Comparison of ENCODE assay signal across 8 mouse cellular contexts in the genomic region with DNA sequence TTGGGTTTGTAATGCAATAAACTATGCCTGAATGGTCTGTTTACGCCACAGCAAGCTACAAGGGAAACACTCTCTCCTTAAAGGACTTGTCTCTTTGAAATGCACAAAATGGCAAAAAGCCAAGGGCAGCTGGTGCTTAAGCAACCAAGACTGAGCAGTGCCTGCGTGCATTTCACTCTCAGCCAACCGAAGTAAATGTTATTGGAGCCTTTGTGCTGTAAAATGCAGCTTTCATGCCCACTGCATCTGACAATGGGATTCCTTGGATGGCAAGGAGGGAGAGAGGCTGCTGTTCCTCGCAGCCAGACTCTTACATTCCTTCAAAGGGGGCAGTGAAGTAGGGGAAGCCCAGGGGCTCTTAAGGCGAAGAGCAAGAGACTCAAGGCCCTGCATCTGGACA.
DNase-seq lines count a peak whose midpoint lies in the region; ATAC-seq and TF ChIP-seq lines count a peak whose summit lies in the region.

No protein-coding gene starts in this region.

- no peak overlapping the region for H3K4me2 ChIP-seq in neural tube, embryonic 11.5 days (ENCODE audit: low read depth)
- 0 out of 2 replicates have a peak overlapping the region, but pooled peaks have one; percentile 0 for H3K4me2 ChIP-seq in hindbrain, postnatal 0 days (ENCODE audit: low read depth, low read length)
- H3K4me2 ChIP-seq in neural tube, embryonic 12.5 days (replicated peaks): no peak overlapping the region

- H3K36me3 ChIP-seq in neural tube, embryonic 11.5 days (ENCODE audit: control insufficient read depth, insufficient read depth, low read length): no peaks in the 10 kb centered on the region
- H3K36me3 ChIP-seq in hindbrain, postnatal 0 days (ENCODE audit: insufficient read depth, low read length): no peaks in the 10 kb centered on the region
- H3K36me3 ChIP-seq in neural tube, embryonic 12.5 days: no peaks in the 10 kb centered on the region

- no peak for TF ChIP-seq CTCF in hindbrain, postnatal 0 days (IDR thresholded peaks at IDR 0.05; ENCODE audit: low read depth)

- peaks cover 20% of the 10 kb centered on the region for H3K4me1 ChIP-seq in neural tube, embryonic 11.5 days (ENCODE audit: control insufficient read depth, insufficient read depth, low read length)
- H3K4me1 ChIP-seq in hindbrain, postnatal 0 days (ENCODE audit: insufficient read depth, low read length): peaks cover 4% of the 10 kb centered on the region; the same call in 1 of the 2 replicates
- peaks cover 34% of the 10 kb centered on the region for H3K4me1 ChIP-seq in neural tube, embryonic 12.5 days

- no peaks in the 10 kb centered on the region for H3K27me3 ChIP-seq in neural tube, embryonic 11.5 days (ENCODE audit: control insufficient read depth, insufficient read depth, low read length)
- no peaks in the 10 kb centered on the region for H3K27me3 ChIP-seq in hindbrain, postnatal 0 days (ENCODE audit: insufficient read depth, low read length)
- no peaks in the 10 kb centered on the region for H3K27me3 ChIP-seq in neural tube, embryonic 12.5 days (replicated peaks)

- H3K9me3 ChIP-seq in neural tube, embryonic 11.5 days (ENCODE audit: control insufficient read depth, low read length): no peaks in the 10 kb centered on the region
- H3K9me3 ChIP-seq in hindbrain, postnatal 0 days (ENCODE audit: low read length): no peaks in the 10 kb centered on the region
- no peaks in the 10 kb centered on the region for H3K9me3 ChIP-seq in neural tube, embryonic 12.5 days

- no peak overlapping the region for H3K4me3 ChIP-seq in neural tube, embryonic 11.5 days (ENCODE audit: low read depth, low read length)
- no peak overlapping the region for H3K4me3 ChIP-seq in hindbrain, postnatal 0 days (ENCODE audit: low read length)
- H3K4me3 ChIP-seq in neural tube, embryonic 12.5 days: no peak overlapping the region

- peak; percentile 66 for DNase-seq in neural tube, embryonic 11.5 days (ENCODE audit: low spot score)
- no peak for DNase-seq in neural tube, embryonic 10.5 days (ENCODE audit: extremely low spot score, low spot score)
- DNase-seq in embryo, embryonic 9.5 days (ENCODE audit: extremely low spot score): peak; percentile 50
- DNase-seq in hindbrain, postnatal 0 days (ENCODE audit: low spot score): peak; percentile 97
- DNase-seq in heart, postnatal 4 days: no peak
- DNase-seq in testis, postnatal 10 days (ENCODE audit: low spot score): no peak
- DNase-seq in liver: no peak

- 15% methylated on average over 5 of the region's 5 CpGs for WGBS in neural tube, embryonic 11.5 days
- 14% methylated on average over 5 of the region's 5 CpGs for WGBS in hindbrain, postnatal 0 days
- WGBS in neural tube, embryonic 12.5 days: 8% methylated on average over 5 of the region's 5 CpGs

- no peak overlapping the region for H3K27ac ChIP-seq in neural tube, embryonic 11.5 days (ENCODE audit: low read depth, low read length)
- H3K27ac ChIP-seq in hindbrain, postnatal 0 days: peak overlapping the region; percentile 69
- H3K27ac ChIP-seq in neural tube, embryonic 12.5 days: 0 out of 2 replicates have a peak overlapping the region, but pooled peaks have one; percentile 42

- ATAC-seq in neural tube, embryonic 11.5 days (ENCODE audit: insufficient read depth, low FRiP score, low TSS enrichment): peak; percentile 93
- peak; percentile 93 for ATAC-seq in hindbrain, postnatal 0 days
- peak; percentile 91 for ATAC-seq in neural tube, embryonic 12.5 days (ENCODE audit: low FRiP score, low read depth)

- H3K9ac ChIP-seq in neural tube, embryonic 11.5 days (ENCODE audit: low read length): no peak overlapping the region
- H3K9ac ChIP-seq in hindbrain, postnatal 0 days (replicated peaks; ENCODE audit: low read length): no peak overlapping the region
- H3K9ac ChIP-seq in neural tube, embryonic 12.5 days: no peak overlapping the region

Comparison
In these comparisons a context has a peak if more than half of its experiments do, and no peak if none do; other contexts are left out.
1. DNase-seq: peak in neural tube, embryonic 11.5 days (single experiment), embryo, embryonic 9.5 days (single experiment) and hindbrain, postnatal 0 days (single experiment); none in neural tube, embryonic 10.5 days (single experiment), heart, postnatal 4 days (single experiment), testis, postnatal 10 days (single experiment) and liver (single experiment).
2. Peak in every context shown above with its lines, with median percentiles within 50 percentile points of each other: ATAC-seq.